Mouse (Mus musculus): ENCODE measurements at regions not wholly inside any gene's neighbourhood (a gene's known extent, or its start where the extent isn't known, plus 50 kb on each side); places are given as distances from the start of the nearest gene placed in this dataset.
A peak's percentile ranks its signal among the peaks of the same experiment; 100 is the strongest.

DNA sequence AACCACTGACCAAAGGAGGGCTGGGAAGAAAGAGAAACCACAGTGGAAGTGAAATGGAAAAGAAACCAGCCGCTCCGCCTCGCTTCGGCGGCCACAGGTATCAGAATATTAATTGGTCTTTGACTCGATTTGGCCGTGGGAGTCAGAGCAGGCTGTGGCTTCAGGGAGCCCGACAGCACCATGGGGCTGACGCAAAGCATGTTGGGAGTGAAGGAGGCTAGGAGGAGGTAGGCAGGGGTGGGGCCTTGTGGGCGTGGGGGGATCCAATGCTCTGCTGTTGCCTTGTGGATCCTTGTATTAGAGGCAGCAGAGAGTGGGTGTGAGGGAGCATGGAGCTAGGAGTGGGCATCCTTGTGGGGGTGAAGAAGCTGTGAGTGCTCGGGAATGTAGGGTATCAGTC is 69.0 kb upstream of the Runx3 start:
- WGBS (ENCODE audit: insufficient replicate concordance): 69% methylated on average over 11 of the region's 11 CpGs
- ATAC-seq (no peak), DNase-seq (no peak)
- Histone ChIP-seq H3K4me1 (ENCODE audit: insufficient read depth) (peaks cover 2% of the 10 kb centered on the region; the same call in 1 of the 2 replicates), H3K9me3 (ENCODE audit: low read length) (peaks cover 4% of the 10 kb centered on the region; the same call in 1 of the 2 replicates), H3K4me3 (ENCODE audit: low read depth, low read length) (no peak overlapping the region), H3K27ac (ENCODE audit: low read depth) (no peak overlapping the region), H3K27me3 (ENCODE audit: insufficient read depth, low read length) (no peaks in the 10 kb centered on the region), H3K9ac (replicated peaks) (no peak overlapping the region), H3K36me3 (replicated peaks; ENCODE audit: insufficient read depth, low read length) (no peaks in the 10 kb centered on the region), H3K4me2 (ENCODE audit: low read depth, low read length) (no peak overlapping the region)
- TF ChIP-seq CTCF (IDR thresholded peaks at IDR 0.05; ENCODE audit: low read depth) (no peak), EP300 (IDR thresholded peaks at IDR 0.05; ENCODE audit: low read depth) (no peak)

DNA sequence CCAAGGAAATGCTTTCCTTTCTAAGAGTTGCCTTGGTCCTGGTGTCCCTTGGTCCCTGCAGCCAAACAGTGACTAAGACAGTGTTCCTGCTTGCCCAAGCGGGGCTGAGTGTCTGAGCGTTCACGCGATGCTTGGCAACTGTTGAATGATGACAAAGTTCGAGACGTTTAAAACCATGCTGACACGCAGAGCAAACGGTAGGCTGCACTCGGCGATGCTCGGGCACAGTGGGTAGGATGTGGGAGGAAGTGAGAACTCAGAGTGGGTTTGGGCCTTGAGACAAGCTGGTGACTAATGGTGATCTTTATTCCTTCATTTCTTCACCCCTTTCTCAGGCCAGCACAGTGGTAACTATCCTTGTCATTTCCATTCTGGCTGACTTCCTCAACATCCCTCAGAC is 66.9 kb upstream of the Runx3 start:
- Histone ChIP-seq H3K27me3 (ENCODE audit: insufficient read depth, low read length) (no peaks in the 10 kb centered on the region), H3K27ac (ENCODE audit: low read depth) (0 out of 2 replicates have a peak overlapping the region, but pooled peaks have one; percentile 55), H3K4me2 (ENCODE audit: low read depth, low read length) (no peak overlapping the region), H3K9me3 (ENCODE audit: low read length) (peaks cover 4% of the 10 kb centered on the region; the same call in 1 of the 2 replicates), H3K9ac (replicated peaks) (no peak overlapping the region), H3K36me3 (replicated peaks; ENCODE audit: insufficient read depth, low read length) (no peaks in the 10 kb centered on the region), H3K4me3 (ENCODE audit: low read depth, low read length) (no peak overlapping the region), H3K4me1 (ENCODE audit: insufficient read depth) (peaks cover 2% of the 10 kb centered on the region; the same call in 1 of the 2 replicates)
- DNase-seq: no peak
- no peak; the same call in 1 of the 2 replicates for ATAC-seq
- TF ChIP-seq CTCF (IDR thresholded peaks at IDR 0.05; ENCODE audit: low read depth) (no peak), EP300 (IDR thresholded peaks at IDR 0.05; ENCODE audit: low read depth) (no peak)
- WGBS (ENCODE audit: insufficient replicate concordance): 60% methylated on average over 11 of the region's 11 CpGs

DNA sequence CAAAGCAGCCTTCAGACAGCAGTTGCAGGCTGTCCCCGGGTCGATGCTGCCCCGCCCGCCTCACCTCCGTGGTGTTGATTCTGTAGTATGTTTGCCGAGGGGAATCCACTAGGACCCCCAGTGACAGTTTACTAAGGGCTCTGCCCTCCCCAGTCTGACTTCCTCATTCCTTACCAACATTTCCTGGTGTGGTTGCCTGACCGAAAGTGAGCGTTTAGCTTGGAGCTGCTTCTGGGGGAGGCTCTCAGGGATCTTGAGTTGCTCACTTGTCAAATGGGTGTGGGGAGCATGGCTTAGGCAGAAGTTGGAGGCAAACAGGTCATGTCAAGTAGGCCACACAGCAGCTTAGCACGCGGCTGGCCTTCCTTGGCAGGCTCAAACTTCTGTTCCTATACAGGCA is 66.1 kb upstream of the Runx3 start:
- no peaks in the 10 kb centered on the region for H3K36me3 ChIP-seq (replicated peaks; ENCODE audit: insufficient read depth, low read length)
- H3K4me1 ChIP-seq (ENCODE audit: insufficient read depth): peaks cover 2% of the 10 kb centered on the region; the same call in 1 of the 2 replicates
- H3K4me3 ChIP-seq (ENCODE audit: low read depth, low read length): no peak overlapping the region
- peak overlapping the region; percentile 55; the same call in 1 of the 2 replicates for H3K27ac ChIP-seq (ENCODE audit: low read depth)
- no peaks in the 10 kb centered on the region for H3K27me3 ChIP-seq (ENCODE audit: insufficient read depth, low read length)
- DNase-seq (no peak), ATAC-seq (no peak)
- peaks cover 4% of the 10 kb centered on the region; the same call in 1 of the 2 replicates for H3K9me3 ChIP-seq (ENCODE audit: low read length)
- 20% methylated on average over 10 of the region's 10 CpGs for WGBS (ENCODE audit: insufficient replicate concordance)
- TF ChIP-seq CTCF (IDR thresholded peaks at IDR 0.05; ENCODE audit: low read depth) (no peak), EP300 (IDR thresholded peaks at IDR 0.05; ENCODE audit: low read depth) (no peak)
- no peak overlapping the region for H3K9ac ChIP-seq (replicated peaks)
- H3K4me2 ChIP-seq (ENCODE audit: low read depth, low read length): no peak overlapping the region

DNA sequence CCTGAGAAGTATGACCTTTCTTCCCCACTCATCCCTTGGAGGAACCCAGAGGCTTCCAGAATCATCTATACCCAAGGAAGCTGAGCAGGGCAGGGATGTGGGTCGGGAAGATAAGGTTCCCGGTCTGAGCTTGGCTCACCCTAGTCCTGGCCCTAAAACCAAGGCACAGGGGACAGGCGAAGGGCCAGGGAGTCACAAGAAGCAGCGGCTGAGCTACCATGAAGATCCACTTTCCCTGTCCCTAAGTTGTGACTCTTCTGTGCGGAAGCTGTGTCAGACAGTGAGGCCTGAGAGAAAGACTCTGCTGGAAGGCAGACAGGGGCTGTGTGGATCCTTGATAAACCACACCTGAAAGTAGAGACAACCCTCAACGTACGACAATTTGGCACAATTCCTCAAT is 64.1 kb upstream of the Runx3 start:
- H3K36me3 ChIP-seq (replicated peaks; ENCODE audit: insufficient read depth, low read length): no peaks in the 10 kb centered on the region
- H3K27ac ChIP-seq (ENCODE audit: low read depth): no peak overlapping the region
- H3K4me1 ChIP-seq (ENCODE audit: insufficient read depth): peaks cover 6% of the 10 kb centered on the region
- no peak overlapping the region for H3K4me2 ChIP-seq (ENCODE audit: low read depth, low read length)
- no peak for TF ChIP-seq EP300 (IDR thresholded peaks at IDR 0.05; ENCODE audit: low read depth)
- no peak for TF ChIP-seq CTCF (IDR thresholded peaks at IDR 0.05; ENCODE audit: low read depth)
- no peak for ATAC-seq
- no peak overlapping the region for H3K9ac ChIP-seq (replicated peaks)
- 80% methylated on average over 7 of the region's 7 CpGs for WGBS (ENCODE audit: insufficient replicate concordance)
- no peak for DNase-seq
- peaks cover 4% of the 10 kb centered on the region; the same call in 1 of the 2 replicates for H3K9me3 ChIP-seq (ENCODE audit: low read length)
- no peaks in the 10 kb centered on the region for H3K27me3 ChIP-seq (ENCODE audit: insufficient read depth, low read length)
- no peak overlapping the region for H3K4me3 ChIP-seq (ENCODE audit: low read depth, low read length)

DNA sequence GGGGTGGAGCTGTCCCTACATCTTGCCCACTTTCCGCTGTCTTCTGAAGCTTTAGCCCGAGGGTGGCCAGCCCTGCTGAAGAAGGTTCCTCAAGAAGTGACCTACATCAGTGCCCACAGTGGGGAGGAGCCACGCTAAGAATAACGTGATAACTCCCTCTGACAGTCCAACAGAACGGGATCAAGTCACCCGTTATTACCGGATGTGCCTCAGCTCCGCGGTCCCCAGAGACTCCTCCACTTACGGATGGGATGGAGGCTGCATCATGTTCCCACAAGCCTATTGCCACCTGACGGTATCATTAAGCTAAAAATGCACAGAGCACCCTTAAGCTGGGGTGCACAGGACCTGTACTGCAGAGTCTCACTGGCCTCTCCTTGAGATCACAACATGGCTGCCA is 63.2 kb upstream of the Runx3 start:
- Histone ChIP-seq H3K4me2 (ENCODE audit: low read depth, low read length) (no peak overlapping the region), H3K9me3 (ENCODE audit: low read length) (peaks cover 4% of the 10 kb centered on the region; the same call in 1 of the 2 replicates), H3K4me1 (ENCODE audit: insufficient read depth) (peaks cover 7% of the 10 kb centered on the region), H3K4me3 (ENCODE audit: low read depth, low read length) (no peak overlapping the region), H3K9ac (replicated peaks) (no peak overlapping the region), H3K27me3 (ENCODE audit: insufficient read depth, low read length) (no peaks in the 10 kb centered on the region), H3K27ac (ENCODE audit: low read depth) (no peak overlapping the region), H3K36me3 (replicated peaks; ENCODE audit: insufficient read depth, low read length) (no peaks in the 10 kb centered on the region)
- DNase-seq (no peak), ATAC-seq (no peak)
- TF ChIP-seq CTCF (IDR thresholded peaks at IDR 0.05; ENCODE audit: low read depth) (no peak), EP300 (IDR thresholded peaks at IDR 0.05; ENCODE audit: low read depth) (no peak)
- 82% methylated on average over 11 of the region's 11 CpGs for WGBS (ENCODE audit: insufficient replicate concordance)

DNA sequence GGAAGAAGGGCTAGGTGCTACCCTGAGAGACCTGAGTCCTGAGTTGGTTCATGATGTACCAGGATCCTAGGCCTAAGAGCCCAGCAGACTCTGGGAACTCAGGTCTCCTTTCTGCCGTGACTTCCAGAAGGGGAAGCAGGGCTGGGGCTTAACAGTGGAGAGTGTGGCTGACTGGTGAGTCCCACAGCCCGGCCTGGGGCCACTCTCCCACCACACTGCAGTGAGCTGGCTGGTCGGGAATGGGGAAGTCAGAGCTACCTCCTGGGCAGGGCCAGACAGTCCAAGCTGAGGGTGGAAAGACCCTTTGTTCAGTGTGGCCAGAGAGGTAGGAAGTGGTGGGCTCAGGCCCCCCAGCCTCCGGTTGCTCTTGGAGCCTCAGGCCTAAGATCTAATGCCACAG is 61.6 kb upstream of the Runx3 start:
- no peaks in the 10 kb centered on the region for H3K27me3 ChIP-seq (ENCODE audit: insufficient read depth, low read length)
- peaks cover 7% of the 10 kb centered on the region for H3K4me1 ChIP-seq (ENCODE audit: insufficient read depth)
- no peaks in the 10 kb centered on the region for H3K36me3 ChIP-seq (replicated peaks; ENCODE audit: insufficient read depth, low read length)
- no peak overlapping the region for H3K4me2 ChIP-seq (ENCODE audit: low read depth, low read length)
- ATAC-seq (no peak), DNase-seq (no peak)
- H3K9ac ChIP-seq (replicated peaks): no peak overlapping the region
- WGBS (ENCODE audit: insufficient replicate concordance): 44% methylated on average over 4 of the region's 4 CpGs
- no peaks in the 10 kb centered on the region for H3K9me3 ChIP-seq (ENCODE audit: low read length)
- no peak overlapping the region for H3K4me3 ChIP-seq (ENCODE audit: low read depth, low read length)
- TF ChIP-seq EP300 (IDR thresholded peaks at IDR 0.05; ENCODE audit: low read depth): no peak
- no peak for TF ChIP-seq CTCF (IDR thresholded peaks at IDR 0.05; ENCODE audit: low read depth)
- H3K27ac ChIP-seq (ENCODE audit: low read depth): no peak overlapping the region

All from liver, postnatal 0 days (tissue).